Mouse (Mus musculus): Measurements from ENCODE around the gene Espnl.

DNA sequence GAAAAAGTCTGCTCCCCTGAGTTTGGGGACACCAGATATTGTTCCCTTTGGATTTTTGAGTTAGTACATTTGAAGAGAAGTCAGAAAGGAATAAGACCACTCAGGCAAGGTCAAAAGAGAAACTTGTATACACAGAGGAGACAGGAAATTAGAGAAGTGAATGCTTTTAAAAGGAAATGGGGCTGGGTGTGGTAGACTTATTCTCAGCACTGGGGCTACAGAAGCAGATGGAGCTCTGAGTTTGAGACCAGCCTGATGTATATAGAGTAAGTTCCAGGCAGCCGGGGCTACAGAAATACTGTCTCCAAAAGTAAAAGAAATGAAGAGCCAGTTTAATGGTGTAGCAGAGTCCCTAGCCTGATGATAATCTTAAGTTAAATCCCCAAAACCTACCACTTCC, 39.3 kb upstream of the Espnl start:
- TF ChIP-seq CTCF (conservative IDR thresholded peaks at IDR 0.05; ENCODE audit: insufficient read depth, insufficient read length, low read depth, low read length) = no peak
- no peak for TF ChIP-seq POLR2A (IDR thresholded peaks at IDR 0.05; ENCODE audit: low read depth, low read length)

All from kidney, adult 2 months (tissue).